12 mouse cellular contexts compared by ENCODE assay signal in genomic region chr9:62526858-62527257, GRCm38 (mm10). TPM values are rescaled to one million over a fixed set of nuclear protein-coding genes. Genes with fewer than 3 reads are reported as not detected.
DNase-seq lines count a peak whose midpoint lies in the region; ATAC-seq and TF ChIP-seq lines count a peak whose summit lies in the region.
"Had no signal": no experiment of that assay in that cellular context is flagged by ENCODE, and none has a peak within 500 bp of the region (broad histone marks: within the 10 kb centered on the region; RNA-seq: fewer than 3 reads in every experiment).

No protein-coding gene starts in this region.

- H3K4me1 ChIP-seq in lung, embryonic 14.5 days (ENCODE audit: insufficient read depth): peaks cover 32% of the 10 kb centered on the region
- peaks cover 36% of the 10 kb centered on the region for H3K4me1 ChIP-seq in lung, adult 2 months (ENCODE audit: control insufficient read depth, insufficient read depth, low read length)
- peaks cover 30% of the 10 kb centered on the region for H3K4me1 ChIP-seq in heart, postnatal 0 days (ENCODE audit: control insufficient read depth, insufficient read depth)
- H3K4me1 ChIP-seq in olfactory bulb, adult 2 months (ENCODE audit: control insufficient read depth, insufficient read depth, low read length): peaks cover 74% of the 10 kb centered on the region

- no peak overlapping the region for H3K9ac ChIP-seq in lung, embryonic 14.5 days
- H3K9ac ChIP-seq in heart, postnatal 0 days (replicated peaks; ENCODE audit: low read depth, low read length): no peak overlapping the region
- H3K9ac ChIP-seq: liver, embryonic 12.5 days; midbrain, embryonic 12.5 days had no signal

- ATAC-seq in lung, embryonic 14.5 days (ENCODE audit: insufficient read depth): no peak
- ATAC-seq in heart, postnatal 0 days (ENCODE audit: insufficient read depth, low read depth): no peak
- ATAC-seq: liver, embryonic 12.5 days had no signal

- H3K36me3 ChIP-seq in lung, embryonic 14.5 days (ENCODE audit: insufficient read depth): no peaks in the 10 kb centered on the region
- H3K36me3 ChIP-seq in heart, postnatal 0 days (replicated peaks; ENCODE audit: control insufficient read depth, insufficient read depth, low read length): no peaks in the 10 kb centered on the region
- H3K36me3 ChIP-seq: liver, embryonic 12.5 days; midbrain, embryonic 12.5 days had no signal

- peak overlapping the region; percentile 63 for H3K27ac ChIP-seq in gastrocnemius, adult 2 months
- H3K27ac ChIP-seq in lung, embryonic 14.5 days (ENCODE audit: low read depth): peak overlapping the region; percentile 66
- 0 out of 2 replicates have a peak overlapping the region, but pooled peaks have one; percentile 3 for H3K27ac ChIP-seq in heart, postnatal 0 days (ENCODE audit: low read depth)
- peak overlapping the region; percentile 59 for H3K27ac ChIP-seq in olfactory bulb, adult 2 months (ENCODE audit: insufficient read depth, low read depth, low read length)
- H3K27ac ChIP-seq: liver, embryonic 12.5 days; midbrain, embryonic 12.5 days had no signal

- H3K4me2 ChIP-seq in lung, embryonic 14.5 days: no peak overlapping the region
- no peak overlapping the region for H3K4me2 ChIP-seq in heart, postnatal 0 days (ENCODE audit: low read depth, low read length)
- H3K4me2 ChIP-seq: liver, embryonic 12.5 days; midbrain, embryonic 12.5 days had no signal

- no peak overlapping the region for H3K4me3 ChIP-seq in gastrocnemius, adult 2 months
- no peak overlapping the region for H3K4me3 ChIP-seq in lung, embryonic 14.5 days (ENCODE audit: low read depth, low read length)
- no peak overlapping the region for H3K4me3 ChIP-seq in lung, adult 2 months (replicated peaks; ENCODE audit: extremely low read depth, low read depth, low read length)
- no peak overlapping the region for H3K4me3 ChIP-seq in heart, postnatal 0 days (ENCODE audit: low read depth, low read length)
- no peak overlapping the region for H3K4me3 ChIP-seq in olfactory bulb, adult 2 months (ENCODE audit: insufficient read depth, low read depth, low read length)
- H3K4me3 ChIP-seq: liver, embryonic 12.5 days; midbrain, embryonic 12.5 days had no signal

- TF ChIP-seq EP300 in heart, postnatal 0 days (IDR thresholded peaks at IDR 0.05; ENCODE audit: low read depth): no peak

- H3K9me3 ChIP-seq in lung, embryonic 14.5 days (ENCODE audit: low read depth, low read length): no peaks in the 10 kb centered on the region
- H3K9me3 ChIP-seq in heart, postnatal 0 days (replicated peaks; ENCODE audit: control insufficient read depth, low read length): no peaks in the 10 kb centered on the region
- H3K9me3 ChIP-seq: liver, embryonic 12.5 days; midbrain, embryonic 12.5 days had no signal

- no peak for DNase-seq in gastrocnemius, adult 2 months
- no peak for DNase-seq in gastrocnemius, adult 8-10 months (ENCODE audit: low spot score in 2 of 2)
- DNase-seq in lung, embryonic 14.5 days: no peak
- DNase-seq in lung, adult 2 months: no peak
- no peak for DNase-seq in heart, postnatal 0 days (ENCODE audit: low spot score)
- no peak for DNase-seq in adrenal gland, postnatal 14 days
- DNase-seq in layer of hippocampus, adult 11-12 months (ENCODE audit: low spot score): no peak
- DNase-seq: B cell, adult 2 months; gastrocnemius, postnatal 10 days had no signal

- TF ChIP-seq POLR2A in lung, adult 2 months (IDR thresholded peaks at IDR 0.05; ENCODE audit: borderline replicate concordance, extremely low read depth, low read depth, low read length): no peak
- no peak for TF ChIP-seq POLR2A in olfactory bulb, adult 2 months (IDR thresholded peaks at IDR 0.05; ENCODE audit: insufficient read depth, low read depth, low read length)

- 55% methylated on average over 8 of the region's 8 CpGs for WGBS in lung, embryonic 14.5 days
- WGBS in lung, adult 2 months: 49% methylated on average over 8 of the region's 8 CpGs
- 58% methylated on average over 8 of the region's 8 CpGs for WGBS in heart, postnatal 0 days
- 48% methylated on average over 8 of the region's 8 CpGs for WGBS in olfactory bulb, adult 2 months

- no peak for TF ChIP-seq CTCF in gastrocnemius, adult 2 months (IDR thresholded peaks at IDR 0.05)
- no peak for TF ChIP-seq CTCF in lung, embryonic 14.5 days (IDR thresholded peaks at IDR 0.05; ENCODE audit: low read depth)
- TF ChIP-seq CTCF in lung, adult 2 months (IDR thresholded peaks at IDR 0.05; ENCODE audit: insufficient read depth, low read length): no peak
- no peak for TF ChIP-seq CTCF in heart, postnatal 0 days (IDR thresholded peaks at IDR 0.05; ENCODE audit: low read depth)
- no peak for TF ChIP-seq CTCF in olfactory bulb, adult 2 months (IDR thresholded peaks at IDR 0.05; ENCODE audit: insufficient read depth, low read depth, low read length)

- intact Hi-C loops in gastrocnemius, adult 2 months (cut with DNase I): no loop called here

- no peaks in the 10 kb centered on the region for H3K27me3 ChIP-seq in lung, embryonic 14.5 days (ENCODE audit: insufficient read depth, low read length)
- H3K27me3 ChIP-seq in heart, postnatal 0 days (ENCODE audit: control insufficient read depth, insufficient read depth, low read length): no peaks in the 10 kb centered on the region; the same call in 1 of the 2 replicates

RNA-seq across cellular contexts. Expression of gene Coro2b, which starts 10.0 kb away (rescaled TPM):
- total RNA-seq in gastrocnemius, adult 2 months (2021): 1 to 10 TPM; 6.7 to 8.7 TPM
- total RNA-seq in gastrocnemius, adult 8-10 months (2022): 1 to 10 TPM; 2.8 to 5.2 (median 3.9) TPM
- 22.2 and 26.2 TPM in 2 replicates for polyA plus RNA-seq in lung, embryonic 14.5 days (2014; fragmentation: Nextera tagmentation; extraction: Ambion mirVana)
- 48.8 and 51.9 TPM in 2 replicates for polyA plus RNA-seq in lung, adult 2 months (2012; rRNA removed)
- total RNA-seq in heart, postnatal 0 days (2014; rRNA removed; ENCODE audit: low replicate concordance): 9.1 and 45.9 TPM in 2 replicates
- polyA plus RNA-seq in heart, postnatal 0 days (2015; fragmentation: Nextera tagmentation; extraction: Ambion mirVana): 5.1 and 5.5 TPM in 2 replicates
- polyA plus RNA-seq in olfactory bulb, adult 2 months (2012; ENCODE audit: insufficient read depth, insufficient read length, low replicate concordance, missing spikeins): not detected in 2 replicates
- total RNA-seq in adrenal gland, postnatal 14 days (2021): 15.9 and 20.6 TPM in 2 replicates

Comparison
In these comparisons a context has a peak if more than half of its experiments do, and no peak if none do; other contexts are left out.
1. H3K27ac ChIP-seq: peak in every context shown above with its lines; median percentile 66 in lung, embryonic 14.5 days; 63 in gastrocnemius, adult 2 months; 59 in olfactory bulb, adult 2 months; 3 in heart, postnatal 0 days.